Mouse (Mus musculus) cerebellum, postnatal 4 days (tissue): ENCODE measurements around the gene Olfr64.

ENCODE experiments used
- DNase-seq, 2 experiments: peaks; one replicate each; pipeline ENCODE4 v3.0.0; 2022; ENCODE audit warnings: low spot score in 2 of 2, mixed read lengths in 1 of 2

Olfr64 gene

DNA sequence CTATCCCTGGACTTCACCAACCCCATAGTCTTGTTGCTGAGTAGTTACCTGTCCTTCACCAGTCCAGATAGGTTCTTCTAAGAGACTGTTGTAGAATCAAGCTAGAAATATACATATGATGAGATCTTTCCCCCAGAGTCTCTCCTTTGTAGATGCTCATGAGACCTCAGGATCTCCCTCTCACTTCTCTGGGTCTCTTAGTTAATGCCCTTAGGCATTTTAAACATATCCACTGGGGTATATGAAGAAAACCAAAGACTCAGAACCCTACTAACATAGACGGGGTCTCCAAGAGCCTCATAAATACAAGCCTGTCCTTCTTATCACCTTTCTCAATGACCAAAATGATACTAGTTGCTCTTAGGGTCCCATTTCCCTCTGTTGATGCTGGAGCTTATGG lies at the start of gene Olfr64:
Gene Olfr64 (minus strand): TSS at position 101 of the 400 bp plus-strand sequence.
- no peak for DNase-seq

DNA sequence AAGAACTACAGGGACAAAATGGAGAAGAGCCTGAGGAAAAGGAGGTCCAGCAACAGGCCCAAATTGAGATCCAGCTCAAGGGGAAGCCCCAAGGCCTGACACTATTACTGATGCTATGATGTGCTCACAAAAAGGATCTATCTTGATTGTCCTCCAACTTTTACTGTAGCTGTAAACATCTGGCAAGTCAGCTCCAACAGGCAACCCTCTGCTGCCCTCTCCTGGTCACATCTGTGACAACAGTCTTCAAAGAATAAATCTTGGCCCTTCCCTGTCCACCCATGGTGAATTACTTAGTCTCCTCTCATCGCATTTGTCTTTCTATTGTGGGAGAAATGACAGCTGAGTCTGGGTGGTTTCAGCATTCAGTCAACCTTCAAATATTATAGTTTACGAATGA lies 48.4 kb upstream of the Olfr64 start:
- no peak for DNase-seq

DNA sequence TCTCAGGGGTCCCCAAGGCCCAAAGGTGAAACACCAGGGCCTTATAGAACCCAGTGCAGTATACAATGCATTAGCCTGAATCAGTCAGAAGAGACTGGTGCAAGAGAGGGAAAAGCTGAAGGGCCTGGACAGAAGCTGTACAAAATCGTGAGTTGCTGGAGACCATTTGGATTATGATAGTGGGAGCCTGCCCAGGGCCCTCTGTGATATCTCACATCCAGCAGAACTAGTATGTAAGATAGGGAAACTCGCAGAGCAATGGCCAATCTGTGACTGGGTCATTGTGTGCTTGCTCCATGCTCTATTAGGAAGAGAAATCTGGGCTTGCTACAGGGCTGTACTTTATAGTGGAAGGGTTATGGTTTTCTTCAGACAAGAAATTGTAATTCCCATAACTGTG lies 40.0 kb upstream of the Olfr64 start, which contains the start of gene Olfr632:
Gene Olfr632 (plus strand): TSS at position 84 of the 400 bp plus-strand sequence.
- no peak for DNase-seq

DNA sequence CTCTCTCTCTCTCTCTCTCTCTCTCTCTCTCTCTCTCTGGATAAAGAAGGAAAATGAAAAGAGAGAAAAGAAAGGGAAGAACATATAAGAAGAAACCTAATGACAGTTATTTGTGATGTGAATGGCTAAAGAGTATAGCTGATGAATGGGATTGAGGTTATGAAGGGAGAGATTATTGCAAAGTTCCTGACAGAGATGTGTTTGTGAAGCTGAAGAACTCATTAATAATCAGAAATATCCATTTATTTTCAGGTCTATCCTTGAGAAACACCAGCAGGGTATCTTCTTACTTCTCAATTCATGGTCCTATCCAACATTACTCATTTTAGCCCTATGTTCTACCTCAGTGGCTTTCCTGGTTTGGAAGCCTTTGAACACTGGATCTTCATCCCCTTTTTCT lies 34.2 kb upstream of the Olfr64 start, which contains the start of gene Olfr631:
Gene Olfr631 (plus strand): TSS at position 301 of the 400 bp plus-strand sequence.
- DNase-seq = no peak

DNA sequence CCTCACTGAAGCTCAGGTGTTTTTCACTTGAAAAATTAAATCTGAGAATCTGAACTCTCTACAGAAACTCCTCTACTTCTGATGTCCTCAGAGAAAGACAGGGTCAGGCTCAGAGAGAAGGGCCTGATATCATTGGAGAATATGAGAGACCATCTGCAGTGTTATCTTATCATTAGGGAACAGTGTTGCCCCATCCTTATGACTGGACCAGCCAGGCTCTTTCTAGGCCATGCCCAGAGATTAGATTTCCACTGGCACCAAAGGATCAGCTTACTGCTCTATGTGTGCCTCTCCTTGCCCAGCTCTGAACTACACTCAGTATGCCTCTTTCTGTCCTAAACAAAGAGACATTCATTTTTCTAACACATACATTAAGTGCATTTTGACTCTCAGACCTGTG lies 21.1 kb upstream of the Olfr64 start:
- DNase-seq = no peak

DNA sequence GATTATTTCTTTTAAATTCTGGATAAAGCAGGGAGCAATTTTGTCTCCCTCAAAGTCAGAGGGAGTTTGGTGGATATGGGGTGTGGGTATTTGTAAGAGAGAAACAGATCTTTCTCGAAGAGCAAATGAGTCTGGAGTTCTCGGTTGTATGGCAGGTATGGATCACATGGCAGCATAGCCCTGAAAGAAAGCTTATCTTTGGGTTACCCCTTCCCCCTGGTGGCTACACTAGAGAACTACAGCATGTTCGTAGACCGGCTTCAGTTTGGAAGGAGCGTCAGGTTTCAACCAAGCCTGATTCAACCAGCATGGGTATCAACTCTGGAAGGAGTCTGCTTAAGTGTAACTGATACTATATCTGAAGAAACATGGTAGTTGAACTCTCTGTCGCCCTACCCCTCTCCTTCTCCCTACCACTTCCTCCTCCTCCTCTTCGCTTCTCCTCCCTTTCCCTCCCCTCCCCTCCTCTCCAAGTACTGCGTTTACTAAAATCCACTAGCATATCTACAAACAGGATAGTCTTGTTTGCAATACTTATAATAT lies 18.8 kb upstream of the Olfr64 start:
- DNase-seq = no peak

DNA sequence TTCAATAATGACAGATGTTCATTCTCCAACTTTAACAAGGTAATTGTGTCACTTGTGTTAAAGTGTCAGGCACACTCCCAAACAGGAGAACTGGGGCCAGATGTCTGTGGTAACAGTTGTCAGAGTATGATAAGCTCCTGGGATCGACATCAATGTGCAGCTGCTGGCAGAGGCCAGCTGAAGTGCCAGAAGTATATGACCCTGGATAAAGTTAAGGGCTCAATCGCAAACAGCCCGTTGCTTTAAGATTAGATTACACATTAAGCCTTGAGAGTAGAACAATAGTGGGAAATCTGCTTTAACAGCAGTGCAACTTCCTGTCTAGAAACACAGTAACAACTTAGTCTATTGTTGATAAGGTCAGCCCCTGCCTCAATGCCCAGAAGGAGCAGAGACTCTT lies 15.8 kb upstream of the Olfr64 start:
- DNase-seq = no peak

DNA sequence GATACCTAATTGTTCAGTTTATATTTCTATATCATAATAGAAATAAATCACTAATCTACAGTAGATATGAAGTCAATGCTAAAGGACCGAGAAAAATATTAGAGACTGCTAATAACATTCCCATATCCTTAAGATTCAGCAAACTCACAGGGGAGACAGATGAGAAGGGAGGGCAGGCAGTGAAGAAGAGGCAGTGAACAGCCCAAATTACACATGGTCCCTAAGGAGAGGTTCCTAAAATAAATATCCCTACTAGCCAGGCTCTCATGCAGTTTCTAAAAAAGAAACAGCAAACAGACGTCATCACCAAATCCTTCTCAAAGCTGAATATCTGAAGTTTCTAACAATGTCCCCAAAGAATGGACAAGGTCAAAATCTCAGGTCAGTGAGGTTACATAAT lies 8.9 kb upstream of the Olfr64 start, which contains the start of gene Olfr65:
Gene Olfr65 (plus strand): TSS at position 301 of the 400 bp plus-strand sequence.
- no peak for DNase-seq

DNA sequence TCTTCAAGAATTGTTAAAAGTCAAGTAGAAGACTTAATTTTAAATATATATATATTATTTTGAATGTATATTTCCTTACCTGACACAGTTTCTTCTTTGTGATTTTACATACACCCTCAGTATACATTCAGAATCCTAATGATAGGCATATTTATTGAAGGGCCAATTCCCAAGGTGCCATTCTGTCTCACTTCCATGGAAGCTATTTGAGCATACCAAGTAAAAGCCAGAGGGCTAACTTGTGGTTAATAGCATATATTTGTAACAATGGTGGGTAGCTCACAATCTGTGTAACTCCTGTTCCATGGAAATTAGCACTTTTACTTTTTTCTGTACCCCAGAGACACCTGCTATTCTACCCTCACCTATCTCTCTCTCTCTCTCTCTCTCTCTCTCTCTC lies 8.1 kb downstream of the Olfr64 start, which contains the start of gene Olfr66:
Gene Olfr66 (minus strand): TSS at position 101 of the 400 bp plus-strand sequence.
- DNase-seq = no peak

DNA sequence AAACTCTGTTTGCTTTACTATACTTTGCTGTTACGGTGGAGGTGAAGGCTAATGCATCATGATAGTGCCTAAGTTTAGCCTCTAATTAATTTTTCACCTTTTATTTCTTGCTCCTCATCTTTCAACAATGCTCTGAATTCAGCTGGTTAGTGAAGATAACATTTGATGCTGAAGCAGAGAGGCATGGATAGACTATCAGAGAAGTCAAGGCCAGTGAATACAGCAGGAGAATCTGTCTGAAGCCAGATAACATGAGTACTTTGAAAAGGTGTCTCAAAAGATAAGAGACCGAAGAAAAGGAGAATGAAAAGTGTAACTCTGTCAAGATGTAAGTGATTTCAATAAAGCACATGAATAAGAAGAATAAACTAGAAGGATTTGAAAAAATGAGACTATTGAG lies 17.2 kb downstream of the Olfr64 start:
- no peak for DNase-seq

DNA sequence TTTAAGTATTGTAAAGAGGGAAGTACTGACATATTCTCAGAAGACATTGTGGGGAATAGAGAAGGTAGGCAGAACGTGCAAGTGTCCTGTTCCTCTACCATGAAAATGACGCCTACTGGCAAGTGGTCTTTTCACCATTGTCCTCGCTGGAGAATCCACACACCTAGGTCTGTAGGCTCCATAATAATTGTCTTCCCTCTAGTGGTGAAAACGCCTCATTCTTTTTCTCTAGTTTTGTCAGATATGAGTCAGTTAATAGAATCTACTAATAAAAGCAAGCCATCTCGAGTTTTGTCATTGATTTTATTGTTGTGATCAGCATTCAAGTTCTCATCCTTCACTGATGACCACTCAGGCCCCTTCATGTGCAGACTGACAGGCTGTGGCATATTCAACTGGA lies 19.8 kb downstream of the Olfr64 start:
- DNase-seq = no peak

DNA sequence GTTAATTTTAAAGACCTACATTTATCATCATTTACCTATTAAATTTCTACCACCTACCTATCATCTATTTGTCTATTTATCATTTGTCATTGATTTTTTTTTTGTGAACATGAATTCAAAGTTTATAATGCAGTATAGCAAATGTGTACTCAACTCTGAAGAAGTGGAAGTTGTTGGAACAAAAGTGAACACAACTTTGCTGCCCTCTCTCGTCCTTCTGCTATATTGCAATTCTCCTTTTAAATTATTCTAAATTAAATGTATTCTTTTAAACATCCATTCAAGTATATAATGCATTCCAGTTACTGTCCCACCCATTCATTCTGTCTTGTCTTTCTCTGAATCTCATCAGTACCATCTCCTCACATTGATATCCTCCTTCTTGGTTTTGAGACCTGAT lies 21.2 kb downstream of the Olfr64 start:
- DNase-seq = no peak

DNA sequence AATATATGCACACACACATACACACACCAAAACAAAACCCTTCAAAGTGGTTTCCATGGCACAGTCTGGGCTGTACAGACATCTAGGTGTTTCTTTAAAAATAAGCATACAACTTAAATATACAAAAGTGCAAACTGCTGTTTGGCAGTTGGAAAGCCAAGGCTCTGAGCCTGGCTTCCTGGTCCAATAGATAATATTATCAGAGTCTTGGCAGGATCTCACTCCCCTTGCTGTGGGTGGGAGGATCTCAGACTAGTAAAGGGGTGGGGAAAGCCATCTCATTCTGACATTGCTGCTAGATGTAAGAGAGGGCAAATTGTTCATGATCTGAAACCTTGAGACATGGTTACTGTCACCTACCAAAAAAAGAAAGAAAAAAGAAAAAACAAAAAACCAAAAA lies 23.6 kb downstream of the Olfr64 start:
- no peak for DNase-seq

DNA sequence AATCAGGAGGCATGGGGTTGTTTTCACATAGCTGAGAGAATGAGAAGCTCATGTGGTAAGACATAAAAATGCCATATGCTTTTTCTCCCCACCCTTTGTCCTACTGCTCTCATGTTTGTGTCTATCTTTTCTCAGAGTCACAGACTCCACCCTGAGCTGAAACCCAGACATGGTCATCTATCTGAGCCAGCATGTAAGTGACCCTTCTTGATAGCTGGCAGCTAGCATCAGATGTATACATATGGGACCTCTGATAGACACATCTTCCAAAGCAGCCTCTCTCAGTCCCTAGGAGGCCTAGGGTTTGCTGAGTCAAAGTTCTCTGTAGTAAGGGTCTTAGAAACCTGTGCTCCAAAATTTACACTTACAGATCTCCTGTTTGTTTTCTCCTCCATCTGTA lies 28.6 kb downstream of the Olfr64 start:
- no peak for DNase-seq

DNA sequence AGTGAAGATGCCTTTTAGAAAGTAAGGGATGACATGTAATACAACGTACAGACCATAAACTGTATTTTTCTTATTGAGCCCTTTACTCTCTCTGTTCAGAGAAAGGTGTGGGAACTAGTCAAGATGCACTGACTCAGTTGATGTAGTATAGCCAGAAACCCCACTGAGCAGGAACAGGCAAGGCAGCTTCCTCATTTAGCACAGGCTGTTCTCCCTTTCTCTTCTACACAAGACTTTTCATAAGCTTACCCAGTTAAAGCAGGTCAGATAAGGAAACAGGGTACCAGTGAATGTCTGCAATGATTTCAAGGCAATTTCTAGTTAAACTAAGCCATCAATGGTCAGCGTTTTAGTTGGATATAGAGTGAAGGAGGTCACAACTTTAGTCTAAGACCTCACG lies 32.8 kb downstream of the Olfr64 start:
- DNase-seq = no peak

DNA sequence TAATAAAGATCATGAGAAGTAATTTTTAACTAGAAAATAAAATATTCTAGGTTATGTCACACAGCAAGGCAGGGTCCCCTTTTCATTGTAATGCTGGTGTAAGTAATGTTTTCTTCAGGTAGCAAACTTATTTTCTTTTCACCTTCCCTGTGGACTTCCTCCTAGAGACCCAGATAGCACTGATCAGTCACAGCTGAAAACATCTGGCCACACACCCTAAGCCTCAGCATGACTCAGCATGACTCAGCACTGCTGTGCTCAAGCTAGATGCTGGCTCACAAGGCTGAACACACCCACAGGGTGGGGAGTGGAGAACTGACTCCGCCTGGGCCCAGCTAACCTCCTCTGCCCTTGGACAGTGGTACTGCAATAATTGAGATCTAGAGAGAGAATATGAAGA lies 33.4 kb downstream of the Olfr64 start:
- no peak for DNase-seq

DNA sequence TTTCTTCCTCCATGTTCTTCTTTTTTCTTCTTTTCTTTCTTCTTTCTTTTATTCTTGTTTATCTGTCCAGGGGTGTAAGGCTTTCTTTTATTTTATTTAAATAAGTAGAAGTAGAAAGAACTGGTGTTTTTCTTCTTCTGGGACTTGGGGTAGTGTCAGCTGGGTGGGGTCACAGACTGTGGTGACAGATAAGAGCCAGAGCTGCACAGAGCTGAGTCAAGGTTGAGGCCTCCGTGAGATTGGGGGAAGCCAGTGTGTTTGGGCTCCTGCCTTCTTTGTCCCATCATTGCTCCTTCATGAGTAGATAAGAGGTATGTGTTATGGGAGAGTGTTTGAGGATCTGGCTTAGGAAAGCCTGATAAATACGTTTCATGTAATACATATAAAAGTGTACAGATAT lies 35.2 kb downstream of the Olfr64 start:
- no peak for DNase-seq

DNA sequence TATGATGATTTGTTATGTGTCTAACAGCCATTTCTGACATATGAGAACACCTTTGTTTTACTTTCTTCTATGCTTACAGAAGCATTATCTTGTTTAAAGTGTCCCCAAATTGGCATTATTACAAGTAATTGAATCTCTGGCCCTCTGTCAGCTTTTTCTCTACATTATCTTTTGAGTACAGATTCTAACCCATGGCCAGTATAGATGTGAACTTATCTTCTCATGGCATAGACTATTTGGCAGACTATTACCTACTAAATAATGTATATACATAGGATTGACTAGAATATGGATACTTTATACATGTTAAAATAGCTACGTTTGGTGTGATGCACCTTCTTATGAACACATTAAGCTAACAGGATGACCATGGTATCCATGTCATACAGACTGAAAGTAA lies 39.6 kb downstream of the Olfr64 start:
- no peak for DNase-seq

DNA sequence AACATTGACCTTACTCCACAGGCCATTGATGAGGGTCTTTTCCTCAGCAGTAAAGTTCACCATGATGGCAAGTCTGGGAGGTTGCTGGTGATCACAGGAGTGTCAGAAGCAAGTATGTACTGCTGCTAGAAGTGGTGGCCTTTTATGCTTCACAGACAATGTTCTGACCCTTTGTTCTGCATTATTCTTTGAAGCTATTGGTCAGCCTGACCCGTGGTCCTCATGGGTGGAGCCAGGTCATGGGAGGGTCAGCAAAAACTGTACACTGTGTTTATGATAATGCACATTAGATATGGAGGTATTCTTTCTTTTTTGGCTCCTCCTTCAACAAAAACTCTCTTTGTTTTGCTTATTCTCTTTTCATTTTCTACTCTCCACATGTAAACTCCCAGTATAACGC lies 41.2 kb downstream of the Olfr64 start, which contains the start of gene Hbb-y:
Gene Hbb-y (minus strand): TSS at position 127 of the 400 bp plus-strand sequence.
- no peak for DNase-seq

DNA sequence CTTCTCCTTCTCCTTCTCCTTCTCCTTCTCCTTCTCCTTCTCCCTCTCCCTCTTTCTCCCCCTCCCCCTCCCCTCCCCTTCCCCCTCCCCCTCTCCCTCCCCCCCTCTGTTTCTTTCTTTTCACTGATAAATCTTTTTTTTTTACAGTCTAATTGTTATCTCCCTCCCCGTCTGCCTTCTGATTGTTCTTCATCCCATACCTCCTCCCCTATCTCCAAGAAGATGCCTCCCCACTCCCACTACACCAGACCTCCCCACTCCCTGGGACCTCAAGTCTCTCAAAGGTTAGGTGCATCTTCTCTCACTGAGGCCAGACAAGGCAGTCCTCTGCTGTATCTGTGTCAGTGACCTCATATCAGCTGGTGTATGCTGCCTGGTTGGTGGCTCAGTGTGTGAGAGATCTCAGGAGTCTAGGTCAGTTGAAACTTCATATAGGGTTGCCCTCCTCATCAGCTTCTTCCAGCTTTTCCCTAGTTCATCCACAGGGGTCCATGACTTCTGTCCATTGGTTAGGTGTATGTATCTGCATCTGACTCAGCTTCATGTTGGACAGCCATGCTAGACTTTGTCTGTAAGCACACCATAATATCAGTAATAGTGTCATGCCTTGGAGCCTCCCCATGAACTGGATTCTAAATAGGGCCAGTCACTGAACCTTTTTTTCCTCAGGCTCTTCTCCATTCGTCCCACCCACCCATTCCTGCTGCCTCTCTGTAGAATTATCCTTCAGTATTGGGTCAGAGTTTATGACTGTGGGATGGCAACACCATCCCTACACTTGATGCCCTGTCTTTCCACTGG lies 49.6 kb downstream of the Olfr64 start:
- DNase-seq = no peak

DNA sequence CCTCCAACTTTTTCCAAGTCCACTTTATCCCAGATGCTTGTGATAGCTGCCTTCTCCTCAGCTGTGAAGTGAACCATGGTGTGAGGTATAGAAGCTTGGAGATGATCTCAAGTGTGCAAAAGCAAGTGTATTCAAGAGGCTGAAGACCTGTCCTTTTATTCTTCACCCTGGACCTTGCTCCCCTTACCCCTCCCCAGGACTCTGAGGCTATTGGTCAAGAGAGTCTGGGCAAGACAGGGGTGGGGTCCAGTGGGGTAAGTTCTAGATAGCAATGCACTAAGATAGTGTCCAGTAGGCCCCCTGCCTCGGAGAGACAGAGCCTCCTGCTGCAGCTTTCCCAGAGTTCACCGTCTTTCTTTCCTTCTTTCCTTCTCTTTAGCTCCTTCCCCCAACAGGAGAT lies 51.3 kb downstream of the Olfr64 start, which contains the start of gene Hbb-bh1:
Gene Hbb-bh1 (minus strand): TSS at position 131 of the 400 bp plus-strand sequence.
- no peak for DNase-seq

DNA sequence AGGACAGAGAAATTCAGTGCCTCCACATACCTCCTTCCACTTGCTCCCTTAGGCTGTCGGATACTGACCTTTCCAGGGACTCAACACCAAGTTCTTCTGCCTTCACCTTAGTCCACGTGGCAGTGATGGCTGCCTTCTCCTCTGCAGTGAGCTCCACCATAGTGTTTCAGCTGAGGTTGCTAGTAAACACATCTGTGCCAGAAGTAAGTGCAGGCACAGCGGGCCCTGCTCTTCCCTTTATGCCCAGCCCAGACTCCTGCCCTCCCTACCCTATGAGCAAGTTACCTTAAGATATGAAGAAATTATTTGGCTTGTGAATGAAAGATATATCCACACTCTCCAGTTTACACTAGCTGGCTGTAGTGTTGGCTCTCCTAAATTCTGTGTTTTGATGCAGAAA lies 54.0 kb downstream of the Olfr64 start, which contains the start of gene Hbb-bh2:
Gene Hbb-bh2 (minus strand): TSS at position 253 of the 400 bp plus-strand sequence.
- DNase-seq = no peak
